Comparison of ENCODE assay signal across 26 mouse cellular contexts in the genomic region with DNA sequence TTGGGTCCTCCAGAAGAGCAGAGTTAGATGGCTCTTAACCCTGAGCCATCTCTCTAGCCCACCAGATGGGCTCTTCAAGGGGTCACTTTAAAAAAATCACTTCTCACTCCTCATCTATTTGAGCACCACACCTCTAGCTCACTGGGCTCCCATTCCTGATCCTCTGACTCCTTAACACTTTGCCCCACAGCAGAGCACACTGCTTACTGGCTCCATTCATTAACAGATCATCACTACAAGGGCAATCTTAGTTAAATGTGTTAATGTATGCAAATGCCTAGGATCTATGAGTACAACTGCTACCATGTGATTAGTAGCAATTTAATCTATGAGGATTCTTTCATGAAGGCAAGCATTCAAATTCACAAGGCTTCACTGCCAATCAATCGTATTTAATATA.
"Had no signal": no experiment of that assay in that cellular context is flagged by ENCODE, and none has a peak within 500 bp of the region (broad histone marks: within the 10 kb centered on the region; RNA-seq: fewer than 3 reads in every experiment).

No protein-coding gene starts in this region.

- H3K4me3 ChIP-seq: heart, embryonic 10.5 days; heart, embryonic 13.5 days; heart, embryonic 15.5 days; hindbrain, embryonic 13.5 days; hindbrain, embryonic 15.5 days; kidney, embryonic 15.5 days; limb, embryonic 13.5 days; limb, embryonic 15.5 days; liver, embryonic 12.5 days had no signal

- H3K27ac ChIP-seq: heart, embryonic 10.5 days; heart, embryonic 13.5 days; heart, embryonic 15.5 days; hindbrain, embryonic 13.5 days; hindbrain, embryonic 15.5 days; hindbrain, postnatal 0 days; kidney, embryonic 15.5 days; kidney, postnatal 0 days; limb, embryonic 13.5 days; limb, embryonic 15.5 days; liver, embryonic 12.5 days; liver, embryonic 14.5 days had no signal

- ATAC-seq: hindbrain, postnatal 0 days; intestine, embryonic 16.5 days; liver, embryonic 12.5 days had no signal

- DNase-seq: gastrocnemius, postnatal 14 days; gastrocnemius, postnatal 36 days; heart, adult 18-20 months; heart, postnatal 14 days; heart, postnatal 36 days; kidney, adult 11 months; kidney, adult 2 months; kidney, adult 9 months; kidney, postnatal 14 days; kidney, postnatal 36 days; layer of hippocampus, adult 9-11 months; layer of hippocampus, postnatal 36 days; left cerebral cortex, postnatal 4 days had no signal

- H3K27me3 ChIP-seq: heart, embryonic 13.5 days; heart, embryonic 15.5 days; hindbrain, embryonic 13.5 days; hindbrain, embryonic 15.5 days; kidney, embryonic 15.5 days; limb, embryonic 13.5 days; limb, embryonic 15.5 days; liver, embryonic 12.5 days had no signal

- H3K9me3 ChIP-seq: heart, embryonic 10.5 days; heart, embryonic 13.5 days; heart, embryonic 15.5 days; hindbrain, embryonic 13.5 days; hindbrain, embryonic 15.5 days; kidney, embryonic 15.5 days; limb, embryonic 15.5 days; liver, embryonic 12.5 days had no signal

- H3K4me2 ChIP-seq: heart, embryonic 13.5 days; heart, embryonic 15.5 days; hindbrain, embryonic 13.5 days; hindbrain, embryonic 15.5 days; kidney, embryonic 15.5 days; limb, embryonic 13.5 days; limb, embryonic 15.5 days; liver, embryonic 12.5 days had no signal

- H3K9ac ChIP-seq: heart, embryonic 13.5 days; heart, embryonic 15.5 days; hindbrain, embryonic 13.5 days; hindbrain, embryonic 15.5 days; kidney, embryonic 15.5 days; limb, embryonic 13.5 days; limb, embryonic 15.5 days; liver, embryonic 12.5 days; liver, embryonic 14.5 days had no signal
